Mouse (Mus musculus): Measurements from ENCODE around the gene H2afy.
"Not testable (repeated sequence)": the region's sequence is repeated elsewhere in the genome, so short reads cannot be mapped to it uniquely, and the experiment has no call there.

H2afy gene

DNA sequence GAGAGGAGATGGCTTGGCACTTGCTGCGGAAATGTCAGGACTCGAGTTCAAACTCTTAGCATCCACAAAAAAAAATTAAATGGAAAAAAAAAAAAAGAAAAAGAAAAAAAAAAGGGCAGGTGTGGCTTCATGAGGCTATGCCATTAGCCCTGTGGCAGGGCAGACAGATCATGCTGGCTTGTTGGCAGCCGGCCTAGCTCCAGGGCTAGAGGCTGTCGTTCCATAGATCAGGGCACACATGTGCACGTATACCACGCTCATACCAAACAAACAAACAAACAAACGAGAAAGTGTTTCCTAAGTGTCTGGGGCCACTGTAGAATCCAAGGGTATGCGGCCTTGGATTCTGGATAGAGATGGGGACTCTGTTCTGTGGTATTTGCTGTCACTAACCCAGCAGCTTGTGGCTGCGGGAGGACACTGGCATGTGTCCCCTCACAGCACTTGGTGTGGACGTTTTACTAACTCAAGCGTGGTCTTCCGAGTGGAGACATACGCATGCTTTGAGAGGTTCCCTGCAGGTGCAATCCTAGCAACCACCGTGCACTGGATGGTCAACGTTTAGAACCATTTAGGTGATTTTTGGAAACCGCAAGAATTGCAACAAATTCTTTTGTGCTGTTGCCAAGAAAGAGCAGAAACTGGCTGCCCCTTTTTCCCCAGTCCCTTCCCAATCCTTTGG, 64.4 kb downstream of the H2afy start:
- no peak for DNase-seq (ENCODE audit: low spot score)

DNA sequence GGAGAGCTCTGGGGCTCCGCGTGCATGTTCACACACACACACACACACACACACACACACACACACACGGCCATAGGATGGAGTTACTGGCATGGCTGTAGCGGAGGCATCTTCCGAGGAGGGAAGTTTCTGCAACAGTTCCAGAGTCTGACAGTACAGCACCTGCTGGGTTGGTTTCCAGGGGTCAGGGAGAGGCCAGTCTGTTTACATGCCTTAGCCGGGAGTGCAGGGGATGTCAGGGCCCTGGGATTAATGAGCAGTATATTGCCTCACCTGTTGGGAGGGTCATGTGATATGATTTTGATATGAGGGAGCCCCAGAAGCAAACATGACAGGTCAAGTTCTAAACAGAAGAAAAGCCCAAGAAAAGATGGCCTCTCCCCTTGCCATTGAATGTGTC, 66.5 kb downstream of the H2afy start:
- DNase-seq (ENCODE audit: low spot score), result no peak

DNA sequence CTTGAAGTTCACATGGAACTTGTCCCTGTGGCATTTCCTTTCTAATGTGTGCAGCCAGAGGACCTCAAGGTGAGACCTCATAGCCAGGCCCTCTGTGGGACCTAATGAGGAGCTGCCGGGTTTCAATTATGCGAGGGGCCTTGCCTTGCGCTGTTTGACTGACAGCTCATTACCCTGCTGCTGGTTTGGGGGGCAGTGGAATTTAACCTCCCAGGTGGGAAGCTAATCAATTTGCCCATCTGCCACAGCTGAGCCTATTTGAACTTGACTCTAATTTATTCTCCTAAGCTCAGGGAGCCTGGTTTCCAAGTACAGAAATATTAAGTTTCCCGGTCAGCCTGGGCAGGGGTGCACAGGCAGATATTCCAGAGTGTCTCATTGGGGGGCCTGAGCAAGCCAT, 67.6 kb downstream of the H2afy start:
- DNase-seq (ENCODE audit: low spot score), result no peak

DNA sequence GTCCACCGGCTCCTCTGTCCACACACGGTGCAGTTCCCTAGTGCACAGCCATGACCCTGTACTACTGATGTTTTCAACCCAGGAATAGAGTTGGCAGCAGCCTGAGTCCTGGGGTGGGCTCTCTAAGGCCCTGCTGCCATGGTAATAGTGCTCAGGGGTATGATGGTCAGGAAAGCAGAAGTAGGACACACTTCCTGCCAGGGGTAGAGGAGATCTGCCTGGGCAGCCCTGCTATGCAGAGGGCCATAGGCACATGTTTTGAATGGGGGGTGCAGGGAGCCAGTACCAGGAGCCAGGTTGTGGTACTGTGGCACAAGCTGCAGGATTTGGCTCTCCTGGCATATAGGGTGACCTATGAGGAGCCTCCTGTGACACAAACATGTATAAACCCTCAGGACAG, 69.3 kb downstream of the H2afy start:
- DNase-seq (ENCODE audit: low spot score), result no peak

DNA sequence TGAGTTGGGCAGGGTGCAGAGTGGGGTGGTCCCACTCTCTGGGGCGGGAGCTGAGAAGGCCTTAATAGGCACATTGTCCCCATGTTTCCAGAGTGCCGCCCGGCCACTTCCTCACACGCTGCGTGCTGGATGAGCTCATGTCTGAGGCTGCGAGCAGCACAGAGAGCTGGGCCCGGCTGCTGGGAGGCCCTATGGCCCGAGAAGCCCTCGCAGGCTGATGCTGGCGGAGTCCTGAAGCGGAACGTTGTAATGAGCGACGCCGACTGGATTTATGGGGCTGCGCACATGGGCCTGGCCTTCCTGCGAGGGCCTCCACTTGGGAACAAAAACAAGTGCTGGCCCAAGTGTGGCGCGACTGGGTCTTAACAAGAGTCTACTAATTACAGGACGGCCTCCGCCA, 70.0 kb downstream of the H2afy start:
- DNase-seq (ENCODE audit: low spot score), result no peak

DNA sequence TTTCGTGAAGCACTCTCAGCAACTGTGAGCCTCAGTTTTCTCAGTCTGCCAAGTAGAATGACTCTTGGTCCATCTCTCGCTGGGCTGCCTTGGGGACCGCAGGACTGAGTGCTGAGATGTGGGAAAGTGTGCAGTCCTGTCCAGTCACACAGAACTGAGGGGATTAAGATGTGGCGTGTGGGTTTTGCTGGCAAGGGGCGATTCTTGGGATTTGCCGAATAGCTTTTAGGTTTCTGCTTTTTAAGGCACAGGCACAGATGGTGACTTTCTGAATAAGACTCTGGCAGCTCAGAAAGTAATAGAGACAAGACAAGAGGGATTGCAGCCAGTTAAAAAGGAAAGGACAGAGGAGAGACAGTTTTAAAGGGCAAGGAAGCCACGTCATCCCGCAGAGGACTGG, 78.4 kb downstream of the H2afy start:
- DNase-seq (ENCODE audit: low spot score), result no peak

DNA sequence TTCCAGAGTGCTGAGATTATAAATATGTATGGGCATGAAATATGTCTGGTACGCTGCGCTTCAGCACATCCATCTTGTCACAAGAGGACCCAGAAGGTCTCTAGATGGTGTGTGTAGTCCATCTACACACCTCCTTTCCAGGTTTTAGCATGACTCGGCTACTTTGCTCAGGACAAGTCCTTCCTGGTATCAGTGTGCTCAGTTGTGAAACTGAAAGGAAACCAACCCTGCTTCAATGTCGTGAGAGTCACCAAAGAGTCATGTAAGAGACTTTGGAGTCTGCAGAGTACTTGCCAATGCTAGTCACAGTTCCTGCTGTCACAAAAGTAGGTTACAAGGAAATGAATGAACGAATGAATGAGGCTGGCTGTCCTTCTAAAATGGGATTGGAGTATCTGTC, 80.4 kb downstream of the H2afy start:
- DNase-seq (ENCODE audit: low spot score), result no peak

DNA sequence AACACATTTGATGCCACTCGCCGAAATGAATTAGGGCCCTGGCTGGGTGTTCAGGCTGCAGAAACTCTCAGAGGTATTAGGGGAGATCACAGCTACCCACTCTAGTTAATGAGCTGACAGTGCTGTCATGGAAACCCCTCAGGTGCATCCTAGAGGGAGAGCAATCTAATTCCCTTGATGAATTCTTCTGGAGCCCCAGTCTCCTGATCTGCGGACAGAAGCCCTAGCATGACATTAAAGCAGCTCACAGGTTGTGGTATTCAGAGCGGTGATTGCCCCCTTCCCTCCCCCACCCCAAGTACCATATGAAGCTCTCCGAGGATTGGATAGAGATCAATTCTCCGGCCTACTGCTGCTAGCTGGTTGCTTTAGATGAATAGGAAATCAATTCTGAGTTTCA, 82.1 kb downstream of the H2afy start:
- DNase-seq (ENCODE audit: low spot score), result no peak

DNA sequence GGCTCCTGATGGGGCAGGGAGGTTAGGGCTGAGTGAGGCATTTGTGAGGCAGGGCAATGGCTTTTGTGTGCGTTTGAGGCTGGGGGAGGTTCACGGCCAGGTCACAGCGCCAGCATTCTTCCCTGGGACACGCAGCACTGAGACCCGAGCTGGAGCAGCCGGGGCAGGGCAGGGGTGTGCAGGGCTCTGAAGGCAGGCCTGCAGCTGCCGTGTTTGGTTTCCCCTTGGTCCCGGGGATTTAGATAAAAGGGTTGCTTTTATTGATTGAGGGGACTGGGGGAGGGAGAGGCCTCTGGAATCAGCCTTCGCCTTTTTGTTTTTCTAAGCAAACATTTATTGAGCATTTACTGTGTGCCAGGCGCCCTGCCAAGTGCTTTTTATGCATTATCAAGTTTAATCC, 83.4 kb downstream of the H2afy start:
- no peak for DNase-seq (ENCODE audit: low spot score)

DNA sequence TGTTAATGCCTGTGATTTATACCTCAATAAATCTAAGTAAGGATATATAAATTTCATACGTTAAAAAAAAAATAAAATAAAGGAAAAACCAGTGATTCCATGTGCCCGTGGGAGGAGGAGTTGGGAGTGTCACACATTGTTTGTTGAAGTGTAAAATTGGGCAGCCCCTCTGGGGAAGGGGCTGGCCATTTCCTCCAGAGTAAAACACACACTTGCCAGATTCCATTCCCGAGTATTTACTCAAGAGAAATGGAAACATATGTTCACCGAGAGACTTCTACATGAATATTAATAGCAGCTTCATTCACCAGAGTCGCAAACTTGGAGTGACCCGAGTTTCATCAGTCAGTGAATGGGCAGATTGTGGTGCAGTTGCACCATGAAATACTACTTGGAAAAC, 85.9 kb downstream of the H2afy start:
- no peak for DNase-seq (ENCODE audit: low spot score)

DNA sequence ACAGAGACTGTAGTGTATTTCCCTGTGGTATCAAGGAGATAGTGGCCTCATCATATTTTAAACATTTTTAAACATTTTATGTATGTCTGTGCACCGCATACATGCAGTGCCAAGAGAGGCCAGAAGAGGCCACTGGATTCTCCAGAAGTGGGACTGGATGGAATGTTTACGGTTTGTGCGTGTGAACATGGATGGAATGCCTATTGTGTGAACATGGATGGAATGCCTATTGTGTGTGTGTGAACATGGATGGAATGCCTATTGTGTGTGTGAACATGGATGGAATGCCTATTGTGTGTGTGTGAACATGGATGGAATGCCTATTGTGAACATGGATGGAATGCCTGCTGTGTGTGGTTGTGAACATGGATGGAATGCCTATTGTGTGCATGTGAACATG, 93.9 kb downstream of the H2afy start:
- DNase-seq (ENCODE audit: low spot score), result no peak

DNA sequence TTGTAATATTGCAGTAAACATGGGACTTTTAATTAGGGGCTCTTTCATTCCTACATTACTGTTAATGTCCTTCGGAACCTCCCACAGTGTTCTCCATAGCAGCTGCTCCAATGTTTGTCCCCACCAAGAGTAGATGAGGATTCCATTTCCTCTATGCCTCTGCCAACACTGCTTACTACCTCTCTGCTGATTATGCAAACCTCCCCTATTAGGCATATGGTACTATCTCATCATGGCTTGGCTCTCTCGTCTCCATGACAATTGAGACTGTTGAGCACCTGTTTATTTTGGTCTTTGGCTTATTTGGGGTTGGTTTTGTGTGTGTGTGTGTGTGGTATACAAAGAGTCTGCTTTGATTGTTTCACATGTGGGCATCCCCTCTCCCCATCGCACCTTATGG, 95.5 kb downstream of the H2afy start:
- no peak for DNase-seq (ENCODE audit: low spot score)

DNA sequence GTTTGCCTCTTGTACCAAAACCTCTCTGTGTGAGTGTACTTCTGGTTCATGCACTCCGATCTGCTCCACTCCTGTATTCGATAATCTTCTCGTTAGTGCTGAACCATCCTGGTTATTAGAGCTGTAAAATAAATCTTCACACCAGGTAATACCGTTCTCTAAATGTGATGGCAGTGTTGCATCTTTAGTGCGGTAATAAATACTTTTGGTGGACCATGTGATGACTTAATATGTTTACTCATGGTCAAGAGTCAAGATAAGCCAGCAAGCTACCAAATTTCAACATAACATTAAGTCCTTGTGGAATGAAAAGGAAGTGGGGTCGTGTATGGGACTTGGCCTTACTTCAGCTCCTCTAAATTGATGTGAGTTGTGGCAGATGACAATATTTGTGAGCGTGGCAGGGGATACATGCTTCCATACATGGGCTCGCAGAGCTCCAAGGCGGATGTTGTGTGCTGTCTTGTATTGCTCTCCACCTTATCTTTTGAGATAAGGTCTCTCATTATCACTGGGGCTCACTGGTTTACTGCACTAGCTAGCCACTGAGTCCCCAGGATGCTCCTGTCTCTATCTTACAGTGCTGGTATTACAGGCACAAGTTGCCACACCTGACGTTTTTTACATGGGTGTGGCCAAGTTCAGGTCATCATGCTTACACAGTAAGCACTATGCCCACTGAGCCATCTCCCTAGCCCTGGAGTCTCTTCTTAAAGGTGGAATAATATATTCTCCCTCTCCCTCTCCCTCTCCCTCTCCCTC, 96.4 kb downstream of the H2afy start:
- DNase-seq (ENCODE audit: low spot score), result no peak

DNA sequence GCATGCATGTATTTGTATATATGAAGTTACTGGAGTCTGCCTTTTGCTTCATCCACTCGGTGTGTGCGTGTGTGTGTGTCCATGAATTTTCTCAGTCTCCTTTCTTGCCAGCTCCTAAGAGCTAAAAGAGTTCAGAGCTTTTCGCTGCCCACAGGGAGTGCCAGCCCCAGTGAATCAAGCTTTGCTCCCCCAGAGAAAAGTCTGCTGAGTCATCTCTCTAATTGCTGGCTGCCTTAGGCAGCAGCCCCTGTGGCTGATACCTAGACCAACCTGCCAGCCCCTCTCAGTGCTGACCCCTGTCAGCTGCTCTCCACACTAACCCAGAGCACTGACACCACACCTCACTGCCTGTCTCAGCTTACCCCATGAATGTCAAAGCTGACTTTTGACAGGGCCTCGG, 107.2 kb downstream of the H2afy start:
- DNase-seq (ENCODE audit: low spot score), result no peak

DNA sequence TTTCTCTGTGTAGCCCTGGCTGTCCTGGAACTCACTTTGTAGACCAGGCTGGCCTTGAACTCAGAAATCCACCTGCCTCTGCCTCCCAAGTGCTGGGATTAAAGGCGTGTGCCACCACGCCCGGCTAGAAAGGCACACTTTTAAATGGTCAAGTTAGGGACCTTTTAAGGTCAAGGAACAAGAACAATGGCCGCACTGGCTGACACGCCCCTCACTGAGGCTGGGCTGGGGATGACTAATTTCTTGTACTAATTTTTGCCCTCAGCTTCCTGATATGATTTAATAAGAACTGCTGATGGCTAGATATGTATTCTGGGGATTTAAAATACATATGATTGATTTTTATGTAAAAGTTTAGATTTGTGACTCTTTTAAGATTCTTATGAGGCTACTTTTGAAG, 108.2 kb downstream of the H2afy start:
- DNase-seq (ENCODE audit: low spot score), result not testable (repeated sequence)

DNA sequence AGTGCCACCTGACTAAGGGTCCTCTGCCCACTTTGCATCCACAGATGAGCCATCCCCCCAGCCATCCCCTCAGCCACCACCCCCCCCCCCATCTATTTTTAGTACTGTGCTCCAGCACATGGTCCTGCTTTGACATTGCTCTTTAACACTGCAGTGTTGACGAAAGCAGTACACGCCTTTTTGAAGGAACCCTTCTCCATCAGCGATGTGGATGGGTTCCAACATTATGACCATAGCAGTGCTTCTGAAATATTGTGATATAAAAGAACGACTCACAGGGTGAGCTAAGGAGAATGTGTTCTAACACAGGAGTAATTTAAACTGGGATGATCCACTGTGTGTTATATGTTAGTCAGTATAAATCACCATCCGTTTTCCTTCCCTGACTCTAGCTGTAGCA, 109.5 kb downstream of the H2afy start:
- no peak for DNase-seq (ENCODE audit: low spot score)

DNA sequence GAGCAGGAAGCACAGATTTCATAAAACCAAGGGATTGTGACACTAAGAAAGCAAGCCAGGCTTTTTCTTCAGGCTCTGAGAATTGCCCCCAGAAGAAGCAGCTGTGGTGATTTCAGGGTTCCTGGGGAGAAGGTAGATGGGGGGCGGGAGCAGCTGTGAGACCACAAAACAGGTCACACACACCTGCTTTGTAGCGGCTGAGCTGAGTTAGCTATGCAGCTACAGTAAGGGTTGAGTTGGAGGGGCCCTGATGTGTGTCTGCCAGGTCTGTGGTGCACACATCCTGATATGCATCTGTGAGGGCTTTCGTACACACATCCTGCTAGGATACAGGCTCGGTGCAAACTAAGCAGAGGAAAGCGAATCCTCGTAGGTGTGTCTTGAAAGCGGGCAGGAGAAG, 110.1 kb downstream of the H2afy start:
- no peak for DNase-seq (ENCODE audit: low spot score)

DNA sequence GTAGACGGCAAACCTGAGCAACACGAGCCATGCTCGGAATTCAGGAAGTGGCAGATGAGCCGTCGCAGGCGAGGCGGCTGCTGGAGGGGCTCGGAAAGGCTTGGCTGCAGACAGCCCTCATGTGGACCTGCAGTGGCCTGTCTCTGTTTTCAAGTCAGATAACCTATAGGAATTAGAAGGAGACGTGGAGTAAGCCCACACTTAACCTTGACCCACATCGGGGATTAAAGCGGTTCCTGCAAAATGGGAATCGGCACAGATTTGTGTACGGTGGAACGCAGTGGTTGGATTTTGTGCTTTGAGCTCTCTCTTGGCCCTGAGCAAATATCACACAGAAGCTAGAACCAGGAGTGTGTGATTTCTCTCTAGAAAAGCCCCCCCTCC, 111.1 kb downstream of the H2afy start:
- no peak for DNase-seq (ENCODE audit: low spot score)

DNA sequence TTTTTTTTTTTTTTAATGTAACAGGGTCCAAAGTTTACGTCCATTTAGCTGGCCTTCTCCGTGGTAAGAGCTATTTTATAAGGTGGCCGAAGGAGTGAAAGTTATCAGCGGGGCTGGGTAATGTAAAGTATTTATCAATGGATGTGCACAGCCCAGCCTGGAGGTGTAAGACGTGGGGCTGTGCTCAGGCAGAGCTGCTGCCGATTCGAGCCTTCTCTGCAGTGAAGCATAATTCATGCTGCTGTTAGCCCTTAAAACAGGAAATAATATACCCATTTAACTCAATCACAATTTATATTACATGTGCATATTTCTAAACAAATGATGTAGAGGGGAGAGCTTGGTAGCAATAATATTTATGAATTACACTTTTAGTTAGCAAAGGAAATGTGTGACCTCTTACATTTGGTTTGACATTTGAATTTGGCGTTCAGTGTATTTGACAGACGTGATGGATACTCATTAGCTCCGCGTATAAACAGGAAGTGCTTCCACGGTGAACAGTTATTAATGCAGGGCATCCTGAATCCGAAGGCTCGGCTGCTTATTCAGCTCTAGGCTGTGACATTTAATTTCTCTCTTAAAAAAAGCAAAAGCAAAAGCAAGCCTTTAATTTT, 111.6 kb downstream of the H2afy start:
- no peak for DNase-seq (ENCODE audit: low spot score)

All from ovary, postnatal 10 days (tissue).